Mouse (Mus musculus) cerebellum, postnatal 4 days (tissue): ENCODE results near the gene Pcca.

Experiments used
- DNase-seq, 2 experiments: peaks; one replicate each; pipeline ENCODE4 v3.0.0; 2022; ENCODE audit warnings: low spot score in 2 of 2, mixed read lengths in 1 of 2

The Pcca gene

DNA sequence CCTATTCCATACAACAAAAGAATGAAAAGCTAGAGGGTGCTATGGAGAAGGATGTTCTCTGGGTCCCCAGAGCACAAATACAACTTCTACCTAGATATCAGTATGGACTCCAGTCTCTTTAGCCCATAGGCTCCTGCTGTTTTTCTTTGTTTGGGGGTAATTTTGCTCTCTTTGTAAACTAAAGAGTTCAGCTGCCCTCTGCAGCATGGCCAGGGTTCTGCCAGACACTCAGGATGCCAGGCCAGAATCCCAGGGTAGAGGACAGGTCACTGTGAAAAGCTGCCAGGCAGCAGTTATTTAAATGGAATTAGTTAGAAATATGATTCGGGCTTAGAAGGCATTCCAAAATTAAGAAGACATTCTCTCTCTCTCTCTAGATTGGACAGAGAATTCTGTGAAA is 402.3 kb downstream of the Pcca start:
- no peak for DNase-seq
